Mouse (Mus musculus) heart, embryonic 10.5 days (tissue): ENCODE measurements around the gene Glrb. TPM values are rescaled to one million over a fixed set of nuclear protein-coding genes. Genes with fewer than 3 reads are reported as not detected.

Experiments used
- DNase-seq: peaks from one replicate; pipeline ENCODE4 v3.0.0-alpha.2; 2017; ENCODE audit warnings: low spot score
- H3K27ac ChIP-seq: fragments of 300-500 bp; sonication (generic); 2 replicates; pipeline ENCODE4 v1.5.1; 2016; ENCODE audit warnings: mild to moderate bottlenecking
- H3K27me3 ChIP-seq: fragments of 300-500 bp; sonication (generic); 2 replicates; pipeline ENCODE4 v1.6.1; 2016; ENCODE audit warnings: mild to moderate bottlenecking; ENCODE audit not compliant: poor library complexity, insufficient read depth, severe bottlenecking
- H3K36me3 ChIP-seq: fragments of 300-500 bp; sonication (generic); 2 replicates; pipeline ENCODE4 v1.6.1; 2016; ENCODE audit warnings: mild to moderate bottlenecking, moderate library complexity
- H3K4me1 ChIP-seq: fragments of 300-500 bp; sonication (generic); 2 replicates; pipeline ENCODE4 v1.6.1; 2016; ENCODE audit warnings: mild to moderate bottlenecking
- H3K4me3 ChIP-seq: fragments of 300-500 bp; sonication (generic); 2 replicates; pipeline ENCODE4 v1.5.1; 2016; ENCODE audit warnings: mild to moderate bottlenecking, moderate library complexity
- H3K9me3 ChIP-seq: fragments of 300-500 bp; sonication (generic); 2 replicates; pipeline ENCODE4 v1.6.1; 2016; ENCODE audit warnings: mild to moderate bottlenecking, moderate library complexity
- WGBS: fragments of 180-500 bp; shearing (Covaris S2); methylation state at CpG from one replicate; pipeline ENCODE4 v1.1.7; 2016; 5-methylcytosine and 5-hydroxymethylcytosine counted together
- polyA plus RNA-seq: library from polyadenylated mRNA; unstranded; fragments of >200 nt; fragmentation: Nextera tagmentation; extraction: Ambion mirVana; gene quantifications from 2 replicates; pipeline ENCODE4 v1.2.1, GENCODE M21; 2016

Gene Glrb
- 4.3 and 7.6 TPM in 2 replicates for polyA plus RNA-seq

DNA sequence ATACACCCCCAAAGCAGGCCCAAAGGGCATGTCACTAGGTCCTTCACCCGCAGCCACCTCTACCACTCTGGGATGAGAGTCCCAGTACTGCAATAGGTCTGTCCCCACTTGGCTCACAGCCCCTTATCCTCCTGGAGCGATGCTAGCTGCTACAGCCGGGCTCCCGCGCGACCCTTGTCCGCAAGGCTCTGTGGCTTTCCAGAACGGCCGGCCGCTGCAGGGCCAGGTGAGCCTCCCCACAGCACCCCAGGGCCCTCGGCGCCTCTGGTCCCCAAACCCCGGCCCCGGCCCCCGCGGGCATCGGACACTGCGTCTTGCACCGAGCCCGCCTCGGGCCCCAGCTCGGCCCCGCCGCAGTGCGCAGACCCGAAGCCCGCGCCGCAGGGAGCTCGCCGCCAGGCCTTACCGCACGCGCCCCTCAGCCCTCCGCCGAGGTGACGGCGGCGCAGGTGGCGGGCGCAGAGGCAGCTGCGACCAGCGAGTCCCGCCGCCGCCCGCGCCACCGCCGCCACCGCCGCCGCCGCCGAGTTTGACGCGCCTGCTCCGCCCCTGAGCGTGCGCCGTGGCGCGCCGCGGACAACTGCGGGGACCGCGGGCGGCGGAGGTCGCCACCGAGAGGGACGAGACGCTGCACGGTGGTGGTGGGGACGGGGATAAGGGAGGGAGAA lies at the start of gene Glrb:
Gene Glrb (minus strand): TSS at position 550 of the 668 bp plus-strand sequence.
- Histone ChIP-seq H3K4me3 (peak within 1 kb of the TSS; percentile 81), H3K27ac (peak within 1 kb of the TSS; percentile 89), H3K36me3 (no peaks in the 10 kb centered on the region), H3K9me3 (no peaks in the 10 kb centered on the region), H3K4me1 (peaks cover 5% of the 10 kb centered on the region; the same call in 1 of the 2 replicates), H3K27me3 (peaks cover 13% of the 10 kb centered on the region; the same call in 1 of the 2 replicates)
- 1% methylated on average over 76 of the region's 76 CpGs for WGBS
- no peak for DNase-seq

DNA sequence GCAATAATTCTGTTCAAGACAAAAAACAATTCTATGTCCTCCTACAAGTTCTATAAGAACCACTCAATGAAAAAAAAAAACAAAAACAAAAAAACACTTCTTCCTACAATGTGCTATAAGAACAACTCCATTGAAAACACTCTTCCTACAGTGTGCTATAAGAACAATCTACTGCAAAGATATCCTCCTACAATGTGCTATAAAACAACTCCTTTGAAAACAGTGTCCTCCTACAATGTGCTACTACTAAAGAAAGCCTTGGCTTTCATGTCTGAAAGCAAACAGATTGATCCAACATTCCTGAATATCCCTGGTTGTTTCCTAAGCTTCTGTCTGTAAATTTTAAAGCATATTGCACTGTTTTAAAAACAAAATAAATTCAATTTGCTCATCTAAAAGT lies 46.5 kb upstream of the Glrb start:
- H3K4me1 ChIP-seq, result no peaks in the 10 kb centered on the region
- H3K27ac ChIP-seq, result no peak overlapping the region
- no peaks in the 10 kb centered on the region for H3K36me3 ChIP-seq
- H3K9me3 ChIP-seq, result no peaks in the 10 kb centered on the region
- no peak overlapping the region for H3K4me3 ChIP-seq
- no peaks in the 10 kb centered on the region for H3K27me3 ChIP-seq
- DNase-seq, result no peak

DNA sequence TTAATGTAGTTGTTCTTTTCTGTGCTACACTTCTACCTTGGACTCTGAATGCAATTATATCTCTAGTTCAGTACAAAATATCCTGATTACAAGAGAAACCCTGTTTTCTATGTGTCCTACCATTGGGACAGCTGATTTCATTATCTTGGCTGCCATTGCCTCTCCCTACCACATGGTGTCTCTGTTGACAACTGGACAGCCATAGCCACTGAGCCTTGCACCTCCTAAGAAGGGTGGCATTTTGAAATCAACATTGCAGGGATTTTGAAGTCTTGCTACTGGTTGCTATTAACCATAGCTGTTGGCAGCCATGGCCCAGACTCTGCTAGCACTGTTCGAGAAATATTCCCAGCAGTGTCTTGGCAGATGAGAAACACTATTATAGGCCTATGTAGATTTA lies 45.1 kb upstream of the Glrb start:
- H3K36me3 ChIP-seq, result no peaks in the 10 kb centered on the region
- DNase-seq, result no peak
- H3K4me3 ChIP-seq, result no peak overlapping the region
- no peaks in the 10 kb centered on the region for H3K9me3 ChIP-seq
- no peaks in the 10 kb centered on the region for H3K27me3 ChIP-seq
- H3K27ac ChIP-seq, result no peak overlapping the region
- 21% methylated on average over 1 of the region's 1 CpGs for WGBS
- H3K4me1 ChIP-seq, result no peaks in the 10 kb centered on the region

DNA sequence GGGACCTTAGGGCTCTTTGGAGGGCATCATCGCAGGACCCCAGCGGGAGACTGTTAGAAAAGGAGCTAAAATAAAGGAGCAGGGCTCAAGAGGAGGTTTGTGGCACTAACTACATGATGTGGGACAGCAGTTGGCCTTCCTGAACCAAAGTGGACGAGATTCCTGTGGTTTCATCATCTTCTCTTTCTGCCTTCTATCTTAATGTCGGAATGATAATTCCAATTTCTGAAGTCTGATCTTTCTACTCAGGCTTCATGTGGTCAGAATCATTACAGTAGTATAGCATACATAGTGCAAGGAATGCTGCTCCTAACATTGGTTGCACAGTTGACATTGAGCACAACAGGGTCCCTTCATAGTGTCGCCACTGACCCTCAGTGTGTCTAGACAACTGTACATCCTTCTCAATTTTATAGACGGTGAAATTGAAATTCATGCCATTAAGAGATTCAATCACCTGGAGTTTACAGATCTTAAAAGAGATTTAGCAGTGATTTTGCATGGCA lies 372 bp upstream of the Glrb start:
- Histone ChIP-seq H3K4me3 (peak overlapping the region; percentile 81), H3K9me3 (no peaks in the 10 kb centered on the region), H3K27ac (peak overlapping the region; percentile 89), H3K4me1 (peaks cover 5% of the 10 kb centered on the region; the same call in 1 of the 2 replicates), H3K27me3 (peaks cover 13% of the 10 kb centered on the region; the same call in 1 of the 2 replicates), H3K36me3 (no peaks in the 10 kb centered on the region)
- 23% methylated on average over 6 of the region's 6 CpGs for WGBS
- no peak for DNase-seq

DNA sequence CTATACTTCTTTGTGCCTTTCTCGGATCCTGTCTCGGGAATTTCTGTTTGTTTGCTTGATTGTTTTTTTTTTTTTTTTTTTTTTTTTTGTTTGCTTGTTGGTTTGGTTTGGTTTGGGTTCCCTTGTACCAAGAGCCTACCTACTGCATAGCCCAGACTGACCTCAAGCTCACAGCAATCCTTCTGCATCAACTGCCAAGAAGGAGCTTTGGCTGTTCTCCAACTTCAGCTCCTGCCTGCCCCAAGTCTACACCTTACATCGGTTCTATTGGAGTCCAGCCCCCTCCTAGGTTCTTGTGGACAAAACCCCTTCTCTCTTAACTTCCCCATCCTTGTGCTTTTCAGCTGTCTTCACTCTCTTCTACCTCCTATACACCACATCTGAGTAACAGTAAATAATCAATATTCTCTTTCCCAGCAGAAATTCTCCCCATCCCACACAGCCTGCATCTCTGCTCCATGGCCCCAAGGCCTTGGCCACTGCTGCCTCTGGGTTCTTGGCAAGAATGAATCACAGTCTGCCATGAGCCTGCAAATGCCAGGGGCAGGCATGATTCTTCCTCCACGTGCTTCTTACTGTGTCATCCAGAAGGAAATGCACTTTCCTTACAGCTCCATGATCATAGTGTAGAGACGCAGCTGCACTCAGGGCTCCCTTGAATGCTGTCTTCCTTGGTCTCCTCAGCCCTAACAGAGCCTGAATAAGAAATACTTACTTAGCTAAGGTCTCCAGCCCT lies 18.5 kb downstream of the Glrb start:
- 76% methylated on average over 5 of the region's 5 CpGs for WGBS
- no peaks in the 10 kb centered on the region for H3K9me3 ChIP-seq
- H3K27me3 ChIP-seq, result no peaks in the 10 kb centered on the region
- H3K36me3 ChIP-seq, result no peaks in the 10 kb centered on the region
- DNase-seq, result no peak
- H3K27ac ChIP-seq, result no peak overlapping the region
- H3K4me1 ChIP-seq, result no peaks in the 10 kb centered on the region
- no peak overlapping the region for H3K4me3 ChIP-seq

DNA sequence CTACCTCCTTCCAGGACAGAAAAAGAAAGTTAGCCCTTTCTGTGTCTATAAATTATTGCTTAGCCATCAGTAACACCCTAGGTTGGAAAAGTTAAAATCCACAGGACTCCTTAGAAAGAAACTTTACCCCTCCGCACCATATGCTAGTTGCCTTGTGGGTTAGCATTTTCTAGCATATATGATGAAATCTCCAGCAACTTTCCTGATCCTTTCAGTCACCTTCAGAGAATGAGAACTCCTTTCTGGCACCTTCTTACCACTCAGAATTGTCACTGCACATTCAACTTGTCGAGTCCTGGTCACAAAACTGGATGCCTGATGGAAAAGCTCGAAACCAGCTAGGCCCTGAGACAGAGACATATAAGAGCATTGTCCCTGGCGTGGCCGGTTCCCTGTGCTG lies 19.1 kb downstream of the Glrb start:
- Histone ChIP-seq H3K27me3 (no peaks in the 10 kb centered on the region), H3K9me3 (no peaks in the 10 kb centered on the region), H3K4me3 (no peak overlapping the region), H3K4me1 (no peaks in the 10 kb centered on the region), H3K27ac (no peak overlapping the region), H3K36me3 (no peaks in the 10 kb centered on the region)
- no peak for DNase-seq
- 86% methylated on average over 5 of the region's 5 CpGs for WGBS

DNA sequence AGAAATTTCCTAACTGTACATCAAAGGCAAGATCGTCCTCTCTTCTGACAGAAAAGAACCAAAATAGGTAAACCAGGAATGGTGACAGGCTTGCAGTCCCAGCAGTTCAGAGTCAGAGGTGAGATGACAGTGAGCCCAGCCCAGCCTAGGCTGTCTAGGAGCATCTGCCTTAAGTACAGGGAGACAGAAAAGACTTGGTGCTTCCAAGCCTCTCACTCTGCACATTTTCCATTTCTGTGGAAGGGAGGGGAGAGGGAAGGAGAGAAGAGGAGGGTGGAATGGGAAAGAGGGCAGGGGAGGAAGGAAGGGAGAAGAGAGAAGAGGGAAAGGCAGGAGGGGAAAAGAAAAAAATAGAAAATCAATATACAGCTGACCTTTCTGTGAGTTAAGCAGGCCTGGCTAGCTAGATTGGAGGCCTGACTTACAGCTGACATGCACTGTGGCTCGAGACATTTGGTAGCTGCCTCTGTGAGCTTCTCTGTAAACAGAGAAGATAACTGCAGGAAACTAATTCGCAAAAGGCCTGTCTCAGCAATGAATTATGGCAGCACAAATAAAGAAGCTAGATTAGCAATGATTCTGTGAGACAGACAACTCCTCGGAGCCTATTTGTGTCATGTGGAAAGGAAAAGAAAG lies 20.3 kb downstream of the Glrb start:
- H3K27me3 ChIP-seq, result no peaks in the 10 kb centered on the region
- DNase-seq, result no peak
- 52% methylated on average over 4 of the region's 4 CpGs for WGBS
- H3K9me3 ChIP-seq, result no peaks in the 10 kb centered on the region
- H3K4me3 ChIP-seq, result no peak overlapping the region
- no peak overlapping the region for H3K27ac ChIP-seq
- H3K36me3 ChIP-seq, result no peaks in the 10 kb centered on the region
- no peaks in the 10 kb centered on the region for H3K4me1 ChIP-seq

DNA sequence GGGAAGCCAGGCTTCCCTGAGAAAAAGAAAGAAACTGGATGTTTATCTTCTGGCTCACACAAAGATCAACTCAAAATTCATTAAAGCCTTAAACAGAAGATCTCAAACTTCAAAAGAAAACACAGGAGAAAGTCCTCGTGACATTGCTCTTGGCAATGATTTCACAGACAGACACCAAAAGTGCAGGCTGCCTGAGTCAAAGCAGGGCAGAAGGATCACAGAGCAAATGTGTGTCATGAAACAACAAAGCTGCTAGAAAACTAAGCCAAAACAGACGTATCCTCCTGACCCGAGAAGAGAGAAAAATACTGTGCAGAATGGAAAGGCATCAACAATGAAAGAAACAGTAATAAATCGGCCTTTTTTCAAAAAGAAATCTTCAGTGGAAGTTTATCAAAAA lies 22.4 kb downstream of the Glrb start:
- no peak overlapping the region for H3K4me3 ChIP-seq
- no peak overlapping the region for H3K27ac ChIP-seq
- H3K4me1 ChIP-seq, result no peaks in the 10 kb centered on the region
- no peaks in the 10 kb centered on the region for H3K36me3 ChIP-seq
- H3K27me3 ChIP-seq, result no peaks in the 10 kb centered on the region
- H3K9me3 ChIP-seq, result no peaks in the 10 kb centered on the region
- no peak for DNase-seq
- 49% methylated on average over 4 of the region's 4 CpGs for WGBS

DNA sequence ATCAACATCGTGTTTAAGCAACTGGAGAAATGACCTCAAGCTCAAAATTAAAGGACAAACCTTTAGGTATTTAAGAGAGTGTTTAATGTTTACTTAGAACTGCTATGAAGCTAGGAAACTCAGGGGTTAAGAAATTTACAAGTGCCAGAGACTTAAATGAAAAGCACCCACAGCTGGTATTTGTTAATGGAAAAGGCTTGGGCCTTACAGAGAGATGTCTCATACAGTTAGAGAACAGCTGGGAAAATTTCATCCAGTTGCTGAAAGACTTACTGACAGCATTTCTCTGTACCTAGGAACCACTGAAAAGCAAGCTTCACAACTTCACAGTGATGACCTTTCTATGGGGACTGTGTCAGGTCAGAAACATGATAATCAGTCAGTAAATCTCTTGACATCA lies 28.3 kb downstream of the Glrb start:
- peaks cover 7% of the 10 kb centered on the region; the same call in 1 of the 2 replicates for H3K4me1 ChIP-seq
- H3K27ac ChIP-seq, result no peak overlapping the region
- H3K27me3 ChIP-seq, result no peaks in the 10 kb centered on the region
- DNase-seq, result no peak
- no peaks in the 10 kb centered on the region for H3K9me3 ChIP-seq
- no peak overlapping the region for H3K4me3 ChIP-seq
- 75% methylated on average over 1 of the region's 1 CpGs for WGBS
- H3K36me3 ChIP-seq, result no peaks in the 10 kb centered on the region

DNA sequence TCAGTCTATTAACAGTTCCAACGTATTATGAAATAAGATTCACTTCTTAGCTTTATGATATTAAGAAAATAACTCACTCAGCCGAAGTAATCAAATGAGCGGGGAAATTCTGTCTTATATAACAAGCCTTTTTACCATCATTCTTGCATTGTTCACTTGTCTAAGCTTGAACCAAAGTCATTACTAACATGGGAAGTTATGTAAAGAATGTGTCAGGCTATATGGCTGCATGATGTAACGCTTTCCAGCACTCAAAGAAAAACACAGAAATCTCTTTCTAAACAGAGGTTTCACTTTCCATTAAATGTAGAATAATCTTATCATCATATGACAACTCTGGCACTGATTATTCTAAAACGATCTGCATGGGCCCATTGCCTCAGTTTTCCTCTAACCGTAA lies 29.9 kb downstream of the Glrb start:
- no peak for DNase-seq
- H3K36me3 ChIP-seq, result no peaks in the 10 kb centered on the region
- peaks cover 7% of the 10 kb centered on the region; the same call in 1 of the 2 replicates for H3K4me1 ChIP-seq
- H3K27me3 ChIP-seq, result no peaks in the 10 kb centered on the region
- no peaks in the 10 kb centered on the region for H3K9me3 ChIP-seq
- whole genome bisulfite sequencing, result 51% methylated on average over 6 of the region's 6 CpGs
- H3K4me3 ChIP-seq, result no peak overlapping the region
- H3K27ac ChIP-seq, result no peak overlapping the region

DNA sequence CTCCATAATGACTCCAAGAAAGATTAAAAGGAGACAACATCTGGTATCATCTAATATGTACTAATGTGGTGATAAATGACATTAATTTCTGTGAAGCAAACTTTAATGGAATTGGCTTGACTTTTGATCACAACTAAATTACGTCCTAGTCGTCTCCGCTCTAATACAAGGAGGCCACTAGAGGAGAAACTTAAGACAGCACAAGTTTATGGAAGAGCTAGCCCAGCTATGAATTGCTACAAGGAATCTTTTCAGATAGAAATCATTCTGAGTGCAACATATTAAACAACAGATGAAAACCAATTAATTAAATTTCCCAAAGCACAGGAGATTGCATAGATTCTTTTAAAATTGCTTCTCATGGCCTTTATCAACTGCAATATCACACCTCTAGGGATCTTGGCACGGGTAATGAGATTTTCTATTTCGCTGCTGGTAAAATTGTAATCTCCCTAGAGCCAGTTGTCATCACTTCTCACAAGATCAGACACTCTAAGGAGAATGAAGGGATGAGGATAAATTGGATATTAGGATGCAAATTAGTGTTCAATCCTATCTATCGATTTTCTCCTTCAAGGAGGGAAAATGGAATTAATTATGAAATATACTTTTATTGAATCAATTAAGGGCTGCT lies 32.7 kb downstream of the Glrb start:
- DNase-seq, result no peak
- whole genome bisulfite sequencing, result 85% methylated on average over 6 of the region's 6 CpGs
- Histone ChIP-seq H3K4me3 (no peak overlapping the region), H3K9me3 (no peaks in the 10 kb centered on the region), H3K27ac (no peak overlapping the region), H3K27me3 (no peaks in the 10 kb centered on the region), H3K4me1 (peaks cover 7% of the 10 kb centered on the region; the same call in 1 of the 2 replicates), H3K36me3 (no peaks in the 10 kb centered on the region)

DNA sequence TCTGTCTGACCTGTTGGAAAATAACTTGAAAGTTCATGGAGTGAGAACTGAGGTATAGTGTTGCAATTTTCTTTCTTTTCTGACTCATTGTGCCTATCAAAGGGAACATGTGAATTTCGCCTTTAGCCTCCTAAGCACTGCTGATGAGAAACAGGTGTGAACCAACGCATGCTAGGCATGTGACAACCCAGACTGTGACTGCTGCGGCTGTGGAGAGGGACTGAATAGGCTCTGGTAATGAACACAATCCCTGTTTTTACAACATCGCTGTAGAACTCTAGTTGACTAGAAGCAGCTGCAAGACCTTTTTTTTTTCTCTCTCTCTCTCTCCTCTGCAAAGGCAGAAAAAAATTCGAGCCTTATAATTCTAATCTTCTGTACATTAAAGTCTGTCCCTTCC lies 34.9 kb downstream of the Glrb start:
- no peaks in the 10 kb centered on the region for H3K9me3 ChIP-seq
- H3K27ac ChIP-seq, result no peak overlapping the region
- H3K36me3 ChIP-seq, result no peaks in the 10 kb centered on the region
- no peak for DNase-seq
- 39% methylated on average over 5 of the region's 5 CpGs for WGBS
- no peaks in the 10 kb centered on the region for H3K4me1 ChIP-seq
- H3K27me3 ChIP-seq, result no peaks in the 10 kb centered on the region
- H3K4me3 ChIP-seq, result no peak overlapping the region
